Mouse (Mus musculus): ENCODE measurements around the gene Slc45a1.

Slc45a1 gene

DNA sequence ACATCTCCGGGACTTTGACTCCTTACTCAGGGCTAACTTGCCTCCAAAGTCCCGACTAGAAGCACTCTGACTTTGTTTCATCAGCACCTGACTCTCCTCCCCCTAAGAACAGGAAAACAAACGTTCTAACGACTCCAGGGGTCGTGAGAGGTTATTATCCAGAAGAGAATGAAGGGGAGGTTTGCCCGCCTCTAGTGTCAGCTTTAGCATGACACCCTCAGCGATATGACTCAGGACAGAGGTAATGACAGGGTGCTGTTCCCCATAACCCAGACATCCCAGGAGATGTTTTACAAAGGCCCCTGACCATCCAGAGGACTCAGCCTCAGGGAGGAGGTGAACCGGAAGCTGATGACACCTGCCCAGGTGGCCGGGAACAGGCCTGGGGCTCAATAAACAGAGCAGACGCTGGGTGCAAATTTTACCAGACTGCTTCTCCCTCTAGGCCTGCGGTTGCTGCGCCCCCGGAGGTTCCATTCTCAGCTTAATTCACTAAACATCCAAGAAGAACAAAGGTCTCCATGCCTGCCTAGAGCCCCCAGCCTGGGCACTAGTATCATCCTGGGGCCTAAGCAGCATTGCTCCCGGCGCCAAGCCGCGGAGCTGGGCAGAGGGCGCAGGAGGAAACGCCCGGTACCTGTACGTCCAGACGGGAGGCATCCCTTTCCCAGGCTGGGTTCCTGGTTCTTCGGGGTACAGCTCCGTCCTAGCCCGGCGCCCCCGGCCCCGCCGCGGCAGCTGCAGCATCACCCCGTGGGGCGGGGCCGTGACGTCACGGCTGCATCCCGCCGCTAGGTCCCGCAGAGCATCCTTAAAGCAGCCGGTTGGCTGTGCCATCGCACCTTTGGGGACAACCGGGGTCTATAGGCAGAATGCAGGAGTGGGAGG is at the start of gene Slc45a1:
Gene Slc45a1 (minus strand): TSS at position 785 of the 888 bp plus-strand sequence.
- no peak for DNase-seq (ENCODE audit: low read depth)

DNA sequence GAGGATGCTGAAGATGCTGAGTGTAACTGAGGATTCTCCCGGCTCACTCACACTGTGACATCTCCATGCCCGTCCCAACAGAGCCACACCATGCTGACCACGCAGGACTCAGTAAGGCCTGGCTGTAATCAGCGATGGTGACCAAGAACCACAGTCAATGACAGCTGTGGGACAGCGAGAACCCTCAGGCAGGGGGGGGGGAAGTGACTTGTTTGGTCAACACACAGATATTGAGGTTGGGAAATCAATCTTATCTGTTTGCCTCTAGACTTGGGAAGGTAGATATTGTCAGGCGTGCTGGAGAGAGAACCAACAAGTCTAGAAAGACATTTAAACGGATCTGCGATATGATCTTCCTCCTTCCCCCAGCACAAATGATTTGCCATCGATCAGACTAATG is 48.9 kb upstream of the Slc45a1 start:
- no peak for DNase-seq (ENCODE audit: low read depth)

DNA sequence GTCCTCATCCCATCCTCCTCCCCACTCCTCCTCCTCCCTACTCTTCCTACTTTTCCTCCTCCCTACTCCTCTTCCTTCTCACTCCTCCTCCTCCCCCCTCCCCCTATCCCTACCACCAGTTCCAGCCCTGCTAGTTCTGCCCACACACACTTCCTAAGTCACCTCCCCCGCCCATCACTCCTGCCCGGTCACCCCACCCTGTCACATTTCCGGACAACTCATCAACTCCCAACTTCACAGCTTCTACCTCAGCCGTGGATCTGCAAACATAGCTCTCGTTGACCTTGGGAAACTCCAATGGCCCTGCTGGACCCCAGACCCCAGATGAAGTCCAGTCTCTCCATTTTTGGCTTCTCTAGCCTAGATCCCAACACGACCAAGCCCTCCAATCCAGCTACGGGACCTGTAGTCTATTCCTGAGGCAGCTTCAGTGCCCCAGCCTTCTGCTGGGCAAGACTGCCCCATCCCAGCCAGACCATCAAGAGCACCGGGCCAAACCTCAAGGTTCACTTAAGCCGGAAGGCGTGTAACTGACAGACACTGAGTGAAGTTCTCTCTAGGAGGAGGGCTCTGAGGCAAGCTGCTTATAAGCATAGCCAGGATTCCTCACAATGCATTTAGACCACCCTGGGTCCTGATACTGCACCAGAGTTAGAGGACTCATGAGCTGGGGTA is 42.6 kb upstream of the Slc45a1 start:
- DNase-seq (ENCODE audit: low read depth), result peak; percentile 94

DNA sequence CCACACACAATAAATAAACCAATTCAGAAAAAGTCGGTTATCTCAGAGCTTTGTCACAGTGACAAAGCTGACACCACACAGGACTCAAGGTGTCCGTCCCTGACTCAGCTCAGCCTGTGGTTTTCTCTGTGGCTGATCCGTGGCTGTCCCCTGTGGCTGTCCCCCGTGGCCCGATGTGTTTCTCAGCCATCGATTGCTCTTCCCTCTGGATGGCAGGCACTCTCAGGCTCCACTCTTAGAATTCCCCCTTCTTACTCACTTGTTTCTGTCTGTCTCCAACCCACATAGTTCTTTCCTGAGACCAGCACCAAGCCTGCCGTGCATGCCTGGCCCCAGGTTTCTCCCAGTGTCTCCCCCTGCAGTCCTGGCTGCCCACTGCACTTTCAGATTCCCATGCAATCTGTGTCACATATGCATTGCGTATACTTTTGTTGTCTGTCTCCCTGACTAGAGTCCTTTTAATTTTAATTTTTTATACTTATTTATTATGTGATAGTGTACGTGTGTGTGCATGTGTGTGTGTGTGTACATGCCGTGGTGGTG is 41.0 kb upstream of the Slc45a1 start:
- DNase-seq (ENCODE audit: low read depth), result peak; percentile 66

DNA sequence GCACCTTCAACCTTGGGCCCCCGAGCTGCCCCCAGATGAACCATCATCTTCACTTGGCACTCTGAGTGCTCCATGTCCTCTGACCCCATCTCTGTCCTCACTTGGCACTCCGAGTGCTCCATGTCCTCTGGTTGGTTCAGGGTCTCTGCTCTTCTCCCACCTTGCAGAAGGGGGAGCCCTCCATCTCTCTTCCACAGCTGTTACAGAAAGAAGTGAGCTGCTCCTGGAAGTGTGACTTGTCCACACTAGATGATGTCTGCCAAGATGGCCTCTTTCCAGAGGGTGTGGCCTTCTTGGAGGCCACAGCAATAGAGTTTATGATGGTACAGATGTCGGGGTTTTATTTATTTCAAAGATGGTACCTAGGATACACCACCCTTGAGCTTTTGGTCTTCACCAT is 38.8 kb upstream of the Slc45a1 start:
- DNase-seq (ENCODE audit: low read depth), result peak; percentile 66

DNA sequence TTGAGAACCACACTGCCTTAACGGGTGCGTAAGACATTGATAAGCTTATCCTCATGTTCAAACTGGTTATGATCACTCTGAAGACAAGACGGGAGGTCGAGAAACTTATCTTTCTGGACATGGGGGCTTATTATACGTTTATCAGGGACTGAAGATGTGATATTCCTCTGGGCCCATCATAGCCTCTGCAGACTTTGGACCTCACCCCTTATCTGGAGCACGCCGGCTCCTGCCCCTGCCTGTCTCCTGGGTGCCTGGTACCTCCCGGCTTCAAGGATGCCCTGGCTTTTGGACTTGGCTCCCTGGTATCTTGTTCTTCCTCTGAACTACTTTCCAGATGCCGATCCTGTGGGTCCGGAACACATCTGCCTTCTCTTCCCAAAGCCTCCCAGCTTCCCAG is 37.6 kb upstream of the Slc45a1 start:
- DNase-seq (ENCODE audit: low read depth), result no peak

DNA sequence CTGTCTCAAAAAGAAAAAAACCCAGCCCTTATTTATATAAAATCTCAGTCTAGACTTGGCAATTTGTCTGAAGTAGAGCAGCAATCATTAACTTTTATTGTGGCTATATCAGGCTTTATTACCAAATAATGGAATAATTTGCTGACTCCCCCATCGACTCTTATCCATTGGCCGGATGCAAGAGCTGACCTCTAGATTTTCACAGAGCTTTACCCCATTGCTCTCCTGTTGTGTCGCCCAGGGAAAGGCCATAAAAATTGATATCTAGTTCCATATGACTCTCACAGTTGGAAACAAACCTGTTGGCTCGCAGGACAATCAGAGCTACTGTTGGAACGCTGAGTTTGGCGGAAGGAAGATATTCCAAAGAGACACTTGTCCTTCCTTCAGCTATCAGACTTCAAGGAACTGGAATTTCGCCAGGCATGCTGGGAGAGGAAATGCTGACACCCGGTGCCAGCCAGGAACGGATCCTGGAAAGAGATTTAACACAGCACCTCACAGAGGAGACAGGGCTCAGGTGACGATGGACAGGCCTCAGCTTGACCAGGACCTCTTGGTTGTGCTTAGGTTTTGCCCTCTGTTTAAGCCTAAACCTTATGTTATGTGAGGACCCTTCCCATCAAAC is 35.3 kb upstream of the Slc45a1 start:
- DNase-seq (ENCODE audit: low read depth), result no peak

DNA sequence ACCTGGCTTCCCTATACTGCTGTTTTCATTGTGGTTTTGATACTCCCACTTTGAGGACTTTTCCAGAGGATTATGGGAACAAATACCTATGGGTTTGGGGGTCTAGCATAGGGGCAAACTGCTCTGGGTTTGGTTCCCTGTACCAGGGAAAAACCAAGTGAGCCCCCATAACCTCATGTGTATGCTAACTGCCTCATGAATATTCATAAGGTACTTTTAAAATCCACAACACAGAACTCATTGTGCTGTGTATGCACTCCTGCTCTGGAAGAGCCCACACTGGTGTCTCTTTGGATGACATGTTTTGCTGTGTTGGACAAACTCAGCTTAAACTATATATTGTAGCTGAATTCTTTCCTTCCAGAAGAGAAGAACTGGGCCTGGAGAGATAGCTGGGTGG is 34.6 kb upstream of the Slc45a1 start:
- DNase-seq (ENCODE audit: low read depth), result no peak

DNA sequence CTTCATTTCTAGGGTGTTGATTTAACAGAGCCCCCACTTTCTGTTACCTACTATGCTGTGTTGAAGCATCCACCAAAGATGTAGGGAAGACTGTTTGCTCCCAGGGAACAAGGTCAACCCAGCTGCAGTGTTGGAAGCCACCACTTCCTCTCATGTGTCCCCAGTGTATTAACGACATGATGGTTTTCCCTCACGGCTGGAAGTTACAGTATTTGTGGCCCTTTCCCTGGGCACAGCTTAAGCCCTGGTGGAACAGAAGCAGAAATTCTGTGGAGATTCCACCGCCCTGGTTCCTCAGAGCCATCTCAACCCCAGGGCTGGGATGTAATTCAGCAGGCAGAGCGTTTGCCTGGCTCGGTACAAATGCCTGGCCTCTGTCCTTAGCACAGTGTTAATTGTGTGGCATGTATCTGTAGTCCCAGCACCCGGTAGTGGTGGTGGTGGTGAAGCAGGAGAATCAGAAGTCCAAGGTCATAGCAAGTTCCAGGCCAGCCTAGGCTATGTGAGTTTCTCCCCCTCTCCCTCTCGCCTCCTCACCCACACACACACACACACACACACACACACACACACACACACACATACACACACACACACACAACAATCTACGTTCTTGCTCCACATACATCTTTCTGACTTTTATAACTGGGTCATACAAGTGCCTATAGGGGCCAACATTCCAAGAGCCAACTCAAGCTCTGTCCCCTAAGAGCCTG is 34.0 kb upstream of the Slc45a1 start:
- no peak for DNase-seq (ENCODE audit: low read depth)

DNA sequence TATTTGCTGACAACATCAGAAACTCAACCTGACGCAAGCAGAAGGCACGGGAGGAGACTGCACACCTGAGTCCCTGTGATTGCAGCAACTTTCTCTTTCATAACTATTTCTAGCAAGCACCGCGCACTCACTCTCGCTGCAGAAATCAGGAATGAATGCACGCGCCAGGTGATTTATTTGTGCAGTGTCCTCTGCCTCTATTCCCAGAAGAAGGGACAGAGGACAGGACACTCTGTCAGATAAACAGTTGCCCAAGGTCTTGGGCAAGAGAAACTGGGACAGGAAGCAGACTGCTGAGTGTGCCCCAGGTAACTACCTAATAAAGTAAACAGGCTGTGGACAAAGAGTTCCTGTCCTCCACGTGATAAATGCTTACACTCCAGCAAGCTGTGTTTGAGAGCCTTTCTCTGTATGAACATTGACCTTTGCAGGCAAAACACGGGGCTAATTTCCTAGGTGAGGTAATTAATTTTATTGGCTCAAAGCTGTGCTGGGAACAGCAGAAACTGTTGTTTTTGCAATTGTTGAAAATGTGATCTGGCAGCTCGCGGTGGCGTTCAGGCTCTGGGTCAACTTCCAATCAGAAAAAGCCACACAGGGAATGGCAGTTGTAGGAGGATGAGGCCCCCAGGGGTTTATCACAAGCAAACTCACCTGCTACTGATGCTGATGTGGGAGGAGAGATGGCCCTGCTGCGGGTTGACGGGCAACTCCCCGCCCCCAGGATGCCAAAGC is 33.2 kb upstream of the Slc45a1 start:
- no peak for DNase-seq (ENCODE audit: low read depth)

DNA sequence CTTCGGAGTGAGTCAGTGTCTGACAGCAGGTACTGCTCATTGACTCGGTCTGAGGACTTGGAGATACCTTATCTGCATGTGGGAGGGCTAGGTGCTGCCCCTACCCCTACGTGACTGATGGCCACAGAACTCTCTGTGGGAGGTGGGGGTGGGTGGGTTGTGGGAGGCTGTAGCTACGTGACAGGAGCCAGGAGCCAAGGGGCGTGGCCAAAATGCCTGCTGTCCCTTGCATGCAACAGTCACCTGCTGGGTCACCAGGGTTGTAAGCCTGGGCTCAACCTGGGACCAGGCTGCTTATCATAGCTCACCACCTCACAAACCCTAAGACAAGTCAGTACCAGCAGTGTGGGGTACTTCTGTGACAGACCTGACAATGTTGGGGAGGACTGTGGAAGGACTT is 28.4 kb upstream of the Slc45a1 start:
- DNase-seq (ENCODE audit: low read depth), result no peak

DNA sequence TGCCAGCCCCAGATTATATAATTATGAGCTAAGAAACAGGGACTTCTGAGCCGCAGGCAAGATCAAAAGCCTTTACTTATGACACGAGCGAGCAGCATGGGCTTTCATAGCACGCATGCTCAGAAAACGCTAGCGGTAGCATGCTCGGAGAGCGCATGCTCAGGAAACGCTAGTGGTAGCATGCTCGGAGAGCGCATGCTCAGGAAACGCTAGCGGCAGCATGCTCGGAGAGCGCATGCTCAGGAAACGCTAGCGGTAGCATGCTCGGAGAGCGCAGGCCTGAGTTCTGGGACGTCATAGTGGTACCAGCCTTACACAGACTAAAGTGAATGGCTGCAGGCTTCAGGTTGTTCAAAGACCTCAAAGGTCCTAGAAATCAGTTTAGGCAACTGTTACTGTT is 26.8 kb upstream of the Slc45a1 start:
- DNase-seq (ENCODE audit: low read depth), result no peak

DNA sequence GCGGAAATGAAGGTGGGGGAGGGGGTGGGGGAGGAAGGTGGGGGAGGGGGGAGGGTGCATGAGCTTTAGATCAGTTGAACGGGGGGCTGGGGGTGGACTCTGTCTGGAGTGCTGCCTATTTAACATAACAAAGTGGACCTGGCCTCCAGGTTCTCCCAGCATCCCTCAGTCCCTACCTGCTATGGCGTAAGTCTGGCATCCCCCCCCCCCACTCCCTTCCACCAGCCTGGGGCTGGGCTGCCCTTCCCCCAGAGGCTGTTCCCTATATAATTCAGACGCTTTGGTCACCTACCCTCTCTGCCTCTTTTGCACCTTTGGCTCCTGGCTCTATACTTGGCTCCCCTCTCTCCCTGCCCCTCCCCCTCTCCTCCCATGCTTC is 25.9 kb upstream of the Slc45a1 start:
- no peak for DNase-seq (ENCODE audit: low read depth)

DNA sequence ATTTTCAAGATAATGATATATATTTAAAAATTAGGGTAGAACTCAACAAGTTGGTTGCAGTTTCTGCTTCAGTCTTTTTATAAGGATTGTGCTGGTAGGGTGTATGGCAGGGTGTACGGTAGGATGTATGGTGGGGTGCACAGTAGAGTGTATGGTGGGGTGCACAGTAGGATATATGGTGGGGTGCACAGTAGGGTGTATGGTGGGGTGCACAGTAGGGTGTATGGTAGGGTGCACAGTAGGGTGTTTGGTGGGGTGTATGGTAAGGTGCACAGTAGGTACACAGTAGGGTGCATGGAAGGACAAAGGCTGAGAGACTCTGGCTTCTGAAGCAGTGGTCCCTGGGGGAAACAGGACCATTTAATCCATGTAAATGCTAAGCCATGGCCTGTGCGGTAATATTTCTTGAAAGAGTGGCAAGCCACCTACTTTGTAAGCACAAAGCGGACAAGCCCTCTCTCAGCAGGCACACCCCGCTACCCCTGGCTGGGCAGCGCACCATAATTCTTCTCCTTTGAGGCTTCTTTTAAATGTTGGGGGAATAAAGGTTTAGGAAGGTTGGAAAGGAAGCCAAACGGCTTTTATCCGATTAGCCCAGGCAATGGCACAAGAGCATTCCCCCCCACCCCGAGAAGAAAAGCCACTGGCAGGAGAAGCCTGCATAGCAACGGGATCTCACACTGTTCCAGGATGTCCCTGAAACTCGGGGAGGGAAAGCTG is 25.3 kb upstream of the Slc45a1 start:
- DNase-seq (ENCODE audit: low read depth), result no peak

DNA sequence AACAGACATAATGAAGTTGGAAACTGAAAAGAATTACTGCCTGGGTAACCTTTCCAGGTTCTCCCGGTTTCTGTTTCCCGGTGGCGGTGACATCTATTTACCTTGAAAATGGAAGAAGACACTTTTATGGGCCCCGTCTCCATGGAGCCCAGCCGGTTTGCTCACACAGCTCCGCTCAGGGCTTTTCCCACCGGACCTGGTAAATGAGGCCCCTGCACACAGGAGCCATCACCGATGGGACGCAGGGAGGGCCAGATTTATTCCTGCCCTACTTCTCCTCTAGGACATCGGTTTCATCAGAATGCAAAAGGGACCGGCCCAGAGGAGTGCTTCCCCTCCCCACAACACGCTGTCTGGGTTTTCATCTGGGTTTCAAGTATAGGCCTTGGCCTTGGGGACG is 24.1 kb upstream of the Slc45a1 start:
- no peak for DNase-seq (ENCODE audit: low read depth)

DNA sequence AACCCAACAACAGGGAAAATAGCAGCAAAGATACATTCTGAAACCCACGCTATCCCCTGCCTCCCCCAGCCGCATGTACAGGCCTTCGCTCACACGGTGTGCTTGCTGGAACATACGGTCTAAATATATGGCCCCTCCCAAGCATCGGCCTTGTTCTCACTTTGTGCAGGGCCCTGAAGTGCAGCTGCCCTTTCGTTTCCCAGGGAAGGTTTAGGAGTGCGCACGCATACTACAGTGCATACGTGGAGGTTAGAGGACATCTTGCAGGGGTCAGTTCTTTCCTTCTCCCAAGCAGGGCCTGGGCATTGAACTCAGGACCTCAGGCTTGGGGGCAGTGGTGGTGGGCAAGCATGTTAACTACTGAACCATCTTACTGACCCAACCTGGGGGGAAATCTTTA is 23.3 kb upstream of the Slc45a1 start:
- DNase-seq (ENCODE audit: low read depth), result no peak

DNA sequence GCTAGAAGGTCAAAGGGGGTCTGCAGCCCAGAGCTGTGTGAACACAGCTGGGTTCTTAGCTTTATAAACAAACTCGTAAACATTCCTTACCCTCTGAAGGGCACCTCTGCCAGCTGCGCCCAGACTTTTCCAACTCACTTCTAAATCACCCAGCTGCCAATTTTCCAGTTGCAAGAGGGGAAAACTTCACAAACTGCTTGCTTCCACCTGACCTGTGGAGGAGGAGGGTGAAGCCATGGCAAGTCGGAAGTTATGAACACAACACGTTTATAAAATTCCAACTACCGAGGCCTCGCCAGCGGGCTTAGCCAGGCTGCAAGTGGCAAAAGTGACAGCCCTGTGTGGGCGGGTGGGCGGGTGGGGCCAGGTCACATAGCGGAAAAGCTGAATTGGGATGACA is 13.8 kb upstream of the Slc45a1 start:
- no peak for DNase-seq (ENCODE audit: low read depth)

DNA sequence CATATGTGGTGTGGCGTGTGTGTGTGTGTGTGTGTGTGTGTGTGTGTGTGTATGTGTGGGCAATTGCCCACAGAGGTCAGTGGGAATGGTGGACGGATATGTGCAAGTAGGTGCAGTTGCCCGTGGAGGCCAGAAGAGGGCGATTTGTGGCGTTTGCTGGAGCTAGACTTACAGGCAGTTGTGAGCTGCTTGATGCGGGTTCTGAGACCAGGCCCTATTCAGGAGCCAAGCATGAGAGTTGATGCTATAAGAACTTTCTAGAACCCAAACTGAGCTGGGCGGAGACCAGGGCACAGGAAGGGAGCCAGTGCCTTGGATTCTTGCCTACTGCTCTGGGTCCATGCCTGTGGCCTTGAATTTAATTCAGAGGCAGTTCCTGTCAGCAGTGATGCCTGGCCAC is 12.8 kb upstream of the Slc45a1 start:
- peak; percentile 58 for DNase-seq (ENCODE audit: low read depth)

DNA sequence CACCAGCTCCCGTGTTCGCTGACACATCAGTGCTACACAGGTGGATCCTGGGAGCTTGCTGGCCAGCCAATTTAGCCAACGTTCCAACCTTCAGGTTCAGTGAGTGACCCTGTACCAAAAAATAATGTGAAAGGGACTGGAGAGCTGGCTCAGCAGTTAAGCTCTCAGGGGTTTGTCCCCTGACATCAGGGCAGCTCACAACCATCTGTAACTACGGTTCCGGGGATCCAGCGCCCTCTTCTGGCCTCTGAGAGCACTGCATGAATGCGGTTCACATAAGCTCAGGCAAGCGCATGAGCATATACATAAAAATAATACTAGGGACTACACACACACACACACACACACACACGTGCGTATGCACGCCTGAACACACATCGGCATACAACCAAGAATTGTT is 11.2 kb upstream of the Slc45a1 start:
- DNase-seq (ENCODE audit: low read depth), result peak; percentile 61

DNA sequence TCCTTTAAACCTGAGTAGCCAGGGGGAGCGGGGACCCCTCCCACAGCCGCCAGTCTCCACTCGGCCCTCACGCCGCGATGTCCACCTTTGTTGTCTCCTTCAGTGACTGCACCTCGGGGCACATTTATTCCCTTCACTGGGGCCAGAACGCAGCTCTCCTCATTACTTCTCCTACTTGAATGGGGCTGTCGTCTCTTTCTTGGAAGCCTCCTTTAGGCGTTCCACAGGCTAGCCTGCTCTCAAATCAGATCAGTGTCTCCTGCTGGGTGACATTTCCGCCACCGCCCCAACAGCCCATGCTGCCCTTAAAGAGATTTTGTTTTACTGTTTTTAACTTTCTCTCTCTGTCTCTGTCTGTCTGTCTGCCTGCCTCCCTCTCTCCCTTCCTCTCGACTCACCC is 9.9 kb upstream of the Slc45a1 start:
- DNase-seq (ENCODE audit: low read depth), result no peak
